Mouse (Mus musculus) brain, adult 2 months (tissue): ENCODE results near the gene Flywch1.

Experiments used
- DNase-seq: peaks from one replicate; pipeline ENCODE4 v3.0.0; 2011; ENCODE audit warnings: low read depth, low spot score

Gene Flywch1

GRCm38 (mm10) chr17:23744076-23744475, 27.3 kb downstream of the Flywch1 start:
- no peak for DNase-seq

- DNase-seq: no peak
Observed at GRCm38 (mm10) chr17:23742941-23743340, 28.5 kb downstream of the Flywch1 start.

- DNase-seq: peak; percentile 59
Observed at GRCm38 (mm10) chr17:23742210-23742793, 29.1 kb downstream of the Flywch1 start.

GRCm38 (mm10) chr17:23741359-23742209, 29.8 kb downstream of the Flywch1 start:
- no peak for DNase-seq

- peak; percentile 61 for DNase-seq
Observed at GRCm38 (mm10) chr17:23740598-23741021, 30.8 kb downstream of the Flywch1 start, which contains the start of gene Paqr4. TSS of gene Paqr4 (minus strand) at chr17:23740867.

- peak; percentile 98 for DNase-seq
Observed at GRCm38 (mm10) chr17:23740136-23740584, 31.2 kb downstream of the Flywch1 start.

- peak; percentile 64 for DNase-seq
Observed at GRCm38 (mm10) chr17:23739202-23740135, 31.9 kb downstream of the Flywch1 start.

GRCm38 (mm10) chr17:23738836-23739201, 32.6 kb downstream of the Flywch1 start:
- DNase-seq: no peak

GRCm38 (mm10) chr17:23737493-23738445, 33.6 kb downstream of the Flywch1 start:
- DNase-seq: peak; percentile 51

GRCm38 (mm10) chr17:23734341-23734740, 37.1 kb downstream of the Flywch1 start:
- DNase-seq: no peak

- no peak for DNase-seq
Observed at GRCm38 (mm10) chr17:23730441-23730840, 41.0 kb downstream of the Flywch1 start.

GRCm38 (mm10) chr17:23726758-23727142, 44.7 kb downstream of the Flywch1 start:
- DNase-seq: peak; percentile 93

GRCm38 (mm10) chr17:23725999-23726757, 45.2 kb downstream of the Flywch1 start, which contains the start of gene Pkmyt1:
TSS of gene Pkmyt1 (plus strand) at chr17:23726336.
- DNase-seq: peak; percentile 97

GRCm38 (mm10) chr17:23725477-23725876, 45.9 kb downstream of the Flywch1 start:
- DNase-seq: no peak

- DNase-seq: no peak
Observed at GRCm38 (mm10) chr17:23722376-23723125, 48.9 kb downstream of the Flywch1 start, which contains the start of gene 1520401A03Rik. TSS of gene 1520401A03Rik (minus strand) at chr17:23722783.

GRCm38 (mm10) chr17:23721886-23722285, 49.5 kb downstream of the Flywch1 start:
- no peak for DNase-seq

- no peak for DNase-seq
Observed at GRCm38 (mm10) chr17:23719455-23719854, 51.9 kb downstream of the Flywch1 start.

GRCm38 (mm10) chr17:23717003-23717402, 54.4 kb downstream of the Flywch1 start:
- no peak for DNase-seq

GRCm38 (mm10) chr17:23706212-23706611, 65.2 kb downstream of the Flywch1 start:
- DNase-seq: peak; percentile 88
